Mouse (Mus musculus): ENCODE measurements around the gene Krtap4-8.
"Not testable (repeated sequence)": the region's sequence is repeated elsewhere in the genome, so short reads cannot be mapped to it uniquely, and the experiment has no call there.

Krtap4-8 gene

GRCm38 (mm10) chr11:99780604-99781003 is at the start of gene Krtap4-8:
Krtap4-8 (minus strand) TSS chr11:99780704.
- DNase-seq (ENCODE audit: extremely low spot score, low read depth, low spot score): no peak

GRCm38 (mm10) chr11:99815566-99815965 is 35.1 kb upstream of the Krtap4-8 start, which contains the start of gene Gm11564:
Gm11564 (minus strand) TSS chr11:99815666.
- DNase-seq (ENCODE audit: extremely low spot score, low read depth, low spot score): not testable (repeated sequence)

- DNase-seq (ENCODE audit: extremely low spot score, low read depth, low spot score): not testable (repeated sequence)
Measured at GRCm38 (mm10) chr11:99809792-99810191, 29.3 kb upstream of the Krtap4-8 start, which contains the start of gene Krtap4-13. Krtap4-13 (minus strand) TSS chr11:99809892.

GRCm38 (mm10) chr11:99804346-99804745 is 23.8 kb upstream of the Krtap4-8 start, which contains the start of gene Gm11554:
Gm11554 (minus strand) TSS chr11:99804446.
- DNase-seq (ENCODE audit: extremely low spot score, low read depth, low spot score): not testable (repeated sequence)

GRCm38 (mm10) chr11:99798832-99799231 is 18.3 kb upstream of the Krtap4-8 start, which contains the start of gene Gm11569:
Gm11569 (minus strand) TSS chr11:99798932.
- DNase-seq (ENCODE audit: extremely low spot score, low read depth, low spot score): not testable (repeated sequence)

- DNase-seq (ENCODE audit: extremely low spot score, low read depth, low spot score): no peak
Measured at GRCm38 (mm10) chr11:99793367-99793766, 12.9 kb upstream of the Krtap4-8 start, which contains the start of gene Gm11596. Gm11596 (minus strand) TSS chr11:99793467.

GRCm38 (mm10) chr11:99784900-99785299 is 4.4 kb upstream of the Krtap4-8 start, which contains the start of gene Krtap4-9:
Krtap4-9 (plus strand) TSS chr11:99785200.
- DNase-seq (ENCODE audit: extremely low spot score, low read depth, low spot score): not testable (repeated sequence)

GRCm38 (mm10) chr11:99778401-99778800 is 2.1 kb downstream of the Krtap4-8 start:
- DNase-seq (ENCODE audit: extremely low spot score, low read depth, low spot score): no peak

- DNase-seq (ENCODE audit: extremely low spot score, low read depth, low spot score): not testable (repeated sequence)
Measured at GRCm38 (mm10) chr11:99772813-99773212, 7.7 kb downstream of the Krtap4-8 start, which contains the start of gene Gm11595. Gm11595 (minus strand) TSS chr11:99772913.

- DNase-seq (ENCODE audit: extremely low spot score, low read depth, low spot score): no peak
Measured at GRCm38 (mm10) chr11:99768410-99768809, 12.1 kb downstream of the Krtap4-8 start.

- no peak for DNase-seq (ENCODE audit: extremely low spot score, low read depth, low spot score)
Measured at GRCm38 (mm10) chr11:99758877-99759276, 21.6 kb downstream of the Krtap4-8 start.

- DNase-seq (ENCODE audit: extremely low spot score, low read depth, low spot score): no peak
Measured at GRCm38 (mm10) chr11:99743985-99744384, 36.5 kb downstream of the Krtap4-8 start.

GRCm38 (mm10) chr11:99734190-99734589 is 46.3 kb downstream of the Krtap4-8 start, which contains the start of gene Gm14180:
Gm14180 (minus strand) TSS chr11:99734290.
- DNase-seq (ENCODE audit: extremely low spot score, low read depth, low spot score): no peak
